In the genomic region with DNA sequence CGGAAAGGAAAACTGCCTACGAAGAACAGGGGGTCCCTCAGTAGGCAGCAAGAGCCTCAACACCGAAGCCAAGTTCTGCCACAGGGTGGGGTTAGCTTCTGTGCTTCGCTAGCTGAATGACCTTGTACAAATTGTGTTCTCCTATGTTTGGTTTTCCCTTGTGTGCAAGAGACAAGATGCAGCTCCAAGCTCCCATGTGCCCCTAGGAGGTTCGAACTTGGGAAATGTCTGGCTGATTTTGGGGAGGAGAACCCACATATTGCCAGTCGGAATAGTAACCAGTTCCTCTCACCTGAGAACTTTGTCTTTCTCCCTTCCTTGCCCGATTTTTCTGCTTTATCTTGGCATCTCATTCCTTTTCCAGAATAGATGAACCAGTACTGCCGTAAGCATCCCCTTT, we compare ENCODE assay signal across 10 mouse cellular contexts. TPM values are rescaled to one million over a fixed set of nuclear protein-coding genes. Genes with fewer than 3 reads are reported as not detected.
DNase-seq lines count a peak whose midpoint lies in the region; ATAC-seq lines count a peak whose summit lies in the region.
"Had no signal": no experiment of that assay in that cellular context is flagged by ENCODE, and none has a peak within 500 bp of the region (broad histone marks: within the 10 kb centered on the region; RNA-seq: fewer than 3 reads in every experiment).

No protein-coding gene starts in this region.

- no peak overlapping the region for H3K27ac ChIP-seq in midbrain, embryonic 11.5 days (ENCODE audit: low read depth, low read length)
- no peak overlapping the region for H3K27ac ChIP-seq in midbrain, embryonic 10.5 days (replicated peaks)
- H3K27ac ChIP-seq in hindbrain, embryonic 12.5 days: no peak overlapping the region
- no peak overlapping the region for H3K27ac ChIP-seq in midbrain, embryonic 12.5 days (replicated peaks)
- H3K27ac ChIP-seq: embryonic facial prominence, embryonic 12.5 days; liver, embryonic 12.5 days had no signal

- H3K9me3 ChIP-seq in midbrain, embryonic 11.5 days (ENCODE audit: control insufficient read depth, low read length): no peaks in the 10 kb centered on the region
- 0 out of 2 replicates have a peak, but pooled peaks cover 5% of the 10 kb centered on the region for H3K9me3 ChIP-seq in midbrain, embryonic 10.5 days (replicated peaks)
- no peaks in the 10 kb centered on the region for H3K9me3 ChIP-seq in hindbrain, embryonic 12.5 days (replicated peaks)
- H3K9me3 ChIP-seq in midbrain, embryonic 12.5 days: no peaks in the 10 kb centered on the region
- H3K9me3 ChIP-seq: embryonic facial prominence, embryonic 12.5 days; liver, embryonic 12.5 days had no signal

- no peak for ATAC-seq in midbrain, embryonic 11.5 days (ENCODE audit: low FRiP score)
- no peak for ATAC-seq in hindbrain, embryonic 12.5 days (ENCODE audit: low FRiP score)
- ATAC-seq in midbrain, embryonic 12.5 days (ENCODE audit: low FRiP score, low read depth): no peak
- ATAC-seq: liver, embryonic 12.5 days had no signal

- peaks cover 15% of the 10 kb centered on the region for H3K4me1 ChIP-seq in midbrain, embryonic 11.5 days (ENCODE audit: control insufficient read depth, insufficient read depth, low read length)
- peaks cover 35% of the 10 kb centered on the region for H3K4me1 ChIP-seq in midbrain, embryonic 10.5 days
- H3K4me1 ChIP-seq in hindbrain, embryonic 12.5 days: peaks cover 37% of the 10 kb centered on the region
- peaks cover 22% of the 10 kb centered on the region for H3K4me1 ChIP-seq in midbrain, embryonic 12.5 days

- peaks cover 60% of the 10 kb centered on the region for H3K27me3 ChIP-seq in midbrain, embryonic 11.5 days (ENCODE audit: control insufficient read depth, insufficient read depth, low read length)
- H3K27me3 ChIP-seq in midbrain, embryonic 10.5 days (ENCODE audit: low read depth, poor library complexity, severe bottlenecking): peaks cover 100% of the 10 kb centered on the region
- H3K27me3 ChIP-seq in hindbrain, embryonic 12.5 days: peaks cover 96% of the 10 kb centered on the region
- H3K27me3 ChIP-seq in midbrain, embryonic 12.5 days: peaks cover 92% of the 10 kb centered on the region

- no peak overlapping the region for H3K4me2 ChIP-seq in midbrain, embryonic 11.5 days
- peak overlapping the region; percentile 77 for H3K4me2 ChIP-seq in hindbrain, embryonic 12.5 days (replicated peaks)
- peak overlapping the region; percentile 87 for H3K4me2 ChIP-seq in midbrain, embryonic 12.5 days (replicated peaks)

- DNase-seq in midbrain, embryonic 11.5 days (ENCODE audit: low spot score, missing footprints): peak; percentile 91
- DNase-seq in midbrain, embryonic 10.5 days (ENCODE audit: low spot score): no peak
- no peak for DNase-seq in B cell, adult 2 months
- DNase-seq in cerebellum, adult 11-12 months: no peak
- DNase-seq in heart, postnatal 10 days: no peak
- DNase-seq: cerebellum, adult 8-10 months had no signal

- intact Hi-C loops in heart, postnatal 10 days (cut with DNase I): no loop called here

- H3K9ac ChIP-seq in midbrain, embryonic 11.5 days (ENCODE audit: low read length): no peak overlapping the region
- no peak overlapping the region for H3K9ac ChIP-seq in hindbrain, embryonic 12.5 days
- no peak overlapping the region for H3K9ac ChIP-seq in midbrain, embryonic 12.5 days (replicated peaks)
- H3K9ac ChIP-seq: embryonic facial prominence, embryonic 12.5 days; liver, embryonic 12.5 days had no signal

- H3K4me3 ChIP-seq in midbrain, embryonic 11.5 days (ENCODE audit: low read depth, low read length): no peak overlapping the region
- H3K4me3 ChIP-seq in midbrain, embryonic 10.5 days: no peak overlapping the region
- H3K4me3 ChIP-seq in hindbrain, embryonic 12.5 days: peak overlapping the region; percentile 51; the same call in 1 of the 2 replicates
- peak overlapping the region; percentile 58 for H3K4me3 ChIP-seq in midbrain, embryonic 12.5 days

- WGBS in midbrain, embryonic 11.5 days: 29% methylated on average over 8 of the region's 8 CpGs
- 33% methylated on average over 8 of the region's 8 CpGs for WGBS in midbrain, embryonic 10.5 days
- WGBS in hindbrain, embryonic 12.5 days: 30% methylated on average over 8 of the region's 8 CpGs
- WGBS in midbrain, embryonic 12.5 days: 36% methylated on average over 8 of the region's 8 CpGs

- no peaks in the 10 kb centered on the region for H3K36me3 ChIP-seq in midbrain, embryonic 11.5 days (ENCODE audit: control insufficient read depth, insufficient read depth, low read length)
- H3K36me3 ChIP-seq in midbrain, embryonic 10.5 days: no peaks in the 10 kb centered on the region
- H3K36me3 ChIP-seq in hindbrain, embryonic 12.5 days: no peaks in the 10 kb centered on the region
- no peaks in the 10 kb centered on the region for H3K36me3 ChIP-seq in midbrain, embryonic 12.5 days
- H3K36me3 ChIP-seq: embryonic facial prominence, embryonic 12.5 days; liver, embryonic 12.5 days had no signal

RNA-seq across cellular contexts. Expression of a gene that starts 0.9 kb away (rescaled TPM):
- 0.77 and 0.79 TPM in 2 replicates for polyA plus RNA-seq in midbrain, embryonic 11.5 days (2014; fragmentation: Nextera tagmentation; extraction: Ambion mirVana)
- polyA plus RNA-seq in midbrain, embryonic 10.5 days (2016; fragmentation: Nextera tagmentation; extraction: Ambion mirVana): 0.23 and 0.29 TPM in 2 replicates
- polyA plus RNA-seq in hindbrain, embryonic 12.5 days (2016; fragmentation: Nextera tagmentation; extraction: Ambion mirVana): 1.4 and 1.5 TPM in 2 replicates
- polyA plus RNA-seq in midbrain, embryonic 12.5 days (2016; fragmentation: Nextera tagmentation; extraction: Ambion mirVana): 0.77 and 0.93 TPM in 2 replicates
- under 1 TPM in 1 of 2 experiments, not detected in 1; 0.07 TPM for total RNA-seq in heart, postnatal 10 days (2021)

RNA-seq across cellular contexts. Expression of a gene that starts 37.8 kb away (rescaled TPM):
- polyA plus RNA-seq in midbrain, embryonic 11.5 days (2014; fragmentation: Nextera tagmentation; extraction: Ambion mirVana): 59.5 and 61.6 TPM in 2 replicates
- polyA plus RNA-seq in midbrain, embryonic 10.5 days (2016; fragmentation: Nextera tagmentation; extraction: Ambion mirVana): 62.2 and 68.4 TPM in 2 replicates
- 76.4 and 83.3 TPM in 2 replicates for polyA plus RNA-seq in hindbrain, embryonic 12.5 days (2016; fragmentation: Nextera tagmentation; extraction: Ambion mirVana)
- 75.9 and 78.2 TPM in 2 replicates for polyA plus RNA-seq in midbrain, embryonic 12.5 days (2016; fragmentation: Nextera tagmentation; extraction: Ambion mirVana)
- total RNA-seq in heart, postnatal 10 days (2021): 10 to 100 TPM; 46.8 to 50.9 TPM

RNA-seq across cellular contexts. Expression of a gene that starts 53.7 kb away (rescaled TPM):
- 61.2 and 65.5 TPM in 2 replicates for polyA plus RNA-seq in midbrain, embryonic 11.5 days (2014; fragmentation: Nextera tagmentation; extraction: Ambion mirVana)
- 54.9 and 57.9 TPM in 2 replicates for polyA plus RNA-seq in midbrain, embryonic 10.5 days (2016; fragmentation: Nextera tagmentation; extraction: Ambion mirVana)
- 52.6 and 55.6 TPM in 2 replicates for polyA plus RNA-seq in hindbrain, embryonic 12.5 days (2016; fragmentation: Nextera tagmentation; extraction: Ambion mirVana)
- 56.3 and 61.8 TPM in 2 replicates for polyA plus RNA-seq in midbrain, embryonic 12.5 days (2016; fragmentation: Nextera tagmentation; extraction: Ambion mirVana)
- 10 to 100 TPM; 19.7 to 21.5 TPM for total RNA-seq in heart, postnatal 10 days (2021)

Comparison
In these comparisons a context has a peak if more than half of its experiments do, and no peak if none do; other contexts are left out.
1. H3K4me3 ChIP-seq: peak in hindbrain, embryonic 12.5 days (single experiment) and midbrain, embryonic 12.5 days (single experiment); none in midbrain, embryonic 11.5 days (single experiment) and midbrain, embryonic 10.5 days (single experiment).